Mouse (Mus musculus) spleen, adult 2 months (tissue): ENCODE results near the gene AC124502.3. TPM values are rescaled to one million over a fixed set of nuclear protein-coding genes. Genes with fewer than 3 reads are reported as not detected.
"Not testable (repeated sequence)": the region's sequence is repeated elsewhere in the genome, so short reads cannot be mapped to it uniquely, and the experiment has no call there.

Experiments used
- DNase-seq, 2 experiments: peaks; one replicate each; pipeline versions ENCODE4 v3.0.0 to v3.0.0-alpha.2; 2012 to 2021; ENCODE audit warnings: low spot score in 2 of 2, low read depth in 1 of 2
- H3K27ac ChIP-seq: fragments of 200-500 bp; 2 replicates; pipeline ENCODE4 v1.5.1; 2012; ENCODE audit warnings: low read length, inconsistent platforms; ENCODE audit not compliant: insufficient read depth
- H3K27me3 ChIP-seq: fragments of 200-500 bp; 2 replicates; pipeline ENCODE4 v1.6.1; 2012; ENCODE audit warnings: mild to moderate bottlenecking, moderate library complexity, low read length, inconsistent platforms; ENCODE audit not compliant: control insufficient read depth, insufficient read depth
- H3K36me3 ChIP-seq: fragments of 200-500 bp; 2 replicates; pipeline ENCODE4 v1.6.1; 2012; ENCODE audit warnings: mild to moderate bottlenecking, low read length, inconsistent platforms; ENCODE audit not compliant: control insufficient read depth, insufficient read depth
- H3K4me1 ChIP-seq: fragments of 200-500 bp; 2 replicates; pipeline ENCODE4 v1.6.1; 2011; ENCODE audit warnings: inconsistent platforms; ENCODE audit not compliant: control insufficient read depth, insufficient read depth, insufficient read length
- H3K4me3 ChIP-seq: fragments of 200-500 bp; 2 replicates; pipeline ENCODE4 v1.5.1; 2011; ENCODE audit warnings: mild to moderate bottlenecking, inconsistent platforms; ENCODE audit not compliant: insufficient read depth, insufficient read length; ENCODE audit errors: extremely low read depth
- CTCF ChIP-seq: fragments of 200-500 bp; IDR thresholded peaks from 2 replicates; pipeline ENCODE4 v1.5.1; 2011; ENCODE audit warnings: mild to moderate bottlenecking, inconsistent platforms; ENCODE audit not compliant: insufficient read depth, insufficient read length, insufficient replicate concordance; ENCODE audit errors: extremely low read depth
- POLR2A ChIP-seq: fragments of 200-500 bp; IDR thresholded peaks from 2 replicates; pipeline ENCODE4 v1.6.1; 2011; ENCODE audit warnings: low read depth, low read length, inconsistent platforms
- WGBS: fragments of 180-500 bp; shearing (Covaris S2); methylation state at CpG from one replicate; pipeline ENCODE4 v1.1.7; 2018; 5-methylcytosine and 5-hydroxymethylcytosine counted together
- polyA plus RNA-seq: library from polyadenylated mRNA; depleted of rRNA; stranded (reverse); fragments of >200 nt; gene quantifications from 2 replicates; pipeline ENCODE4 v1.2.3, GENCODE M21; 2012

AC124502.3 gene
- polyA plus RNA-seq, 1 experiment, result 0.79 TPM

DNA sequence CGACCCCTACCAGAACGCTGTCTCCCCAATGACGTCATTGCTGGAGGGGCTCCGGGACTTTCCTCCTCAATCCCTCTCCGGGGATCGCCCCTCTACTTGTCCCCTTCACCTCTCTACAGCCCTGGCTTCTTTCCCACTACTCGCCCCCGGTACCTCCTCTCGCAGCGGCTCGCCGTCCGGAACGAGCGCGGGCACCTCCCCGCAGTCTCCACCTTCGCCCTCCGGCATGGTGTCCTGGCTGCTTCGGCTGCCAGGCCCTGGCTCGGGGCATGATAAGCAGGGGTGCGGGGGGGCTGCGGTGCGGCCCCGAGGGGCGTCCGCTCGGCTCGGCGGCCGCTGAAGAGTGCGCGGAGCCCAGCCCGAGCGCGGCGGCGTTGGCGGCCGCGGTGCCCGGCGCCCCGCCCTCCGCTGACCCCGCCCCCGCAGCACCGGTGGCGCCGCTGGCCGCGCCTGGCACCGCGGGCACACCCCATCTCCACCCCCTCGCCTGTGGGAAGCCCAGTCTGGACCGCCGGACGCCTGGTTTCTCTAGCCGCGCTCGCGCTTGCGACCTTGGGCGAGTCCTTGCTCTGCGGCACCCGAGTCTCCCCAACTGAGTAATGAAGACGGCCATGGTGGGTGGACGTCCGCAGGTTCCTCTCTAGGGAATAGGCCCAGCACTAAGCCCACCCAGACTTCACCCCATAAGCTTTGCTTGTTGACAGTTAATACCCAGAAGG lies 46.6 kb downstream of the AC124502.3 start, which contains the start of gene Tmem151a:
Gene Tmem151a, minus strand, starts transcription at position 387 of the 719 bp plus-strand sequence.
- Histone ChIP-seq H3K4me3 (peak within 1 kb of the TSS; percentile 38; the same call in 1 of the 2 replicates), H3K36me3 (no peaks in the 10 kb centered on the region), H3K27ac (no peak within 1 kb of the TSS), H3K27me3 (peaks cover 12% of the 10 kb centered on the region), H3K4me1 (peaks cover 10% of the 10 kb centered on the region)
- WGBS, result 1% methylated on average over 67 of the region's 69 CpGs
- DNase-seq, result no peak
- TF ChIP-seq CTCF (no peak), POLR2A (no peak)

DNA sequence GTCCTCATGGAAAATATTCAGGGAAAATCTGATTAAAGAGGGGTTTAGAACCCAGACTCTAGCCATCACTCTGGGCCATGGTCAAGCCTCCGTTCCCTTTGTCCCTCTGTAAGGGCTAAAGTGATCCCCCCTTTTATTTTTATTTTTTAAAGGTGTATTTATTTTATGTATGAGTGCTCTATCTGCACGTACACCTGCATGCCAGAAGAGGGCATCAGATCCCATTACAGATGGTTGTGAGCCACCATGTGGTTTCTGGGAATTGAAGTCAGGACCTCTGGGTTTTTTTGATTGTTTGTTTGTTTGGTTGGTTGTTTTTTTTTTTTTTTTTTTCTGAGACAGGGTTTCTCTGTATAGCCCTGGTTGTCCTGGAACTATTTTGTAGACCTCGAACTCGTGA lies 47.8 kb downstream of the AC124502.3 start:
- H3K4me3 ChIP-seq, DNase-seq, H3K27ac ChIP-seq, H3K36me3 ChIP-seq, H3K4me1 ChIP-seq: not testable (repeated sequence)
- peaks cover 12% of the 10 kb centered on the region for H3K27me3 ChIP-seq
- WGBS, result 53% methylated on average over 4 of the region's 4 CpGs

DNA sequence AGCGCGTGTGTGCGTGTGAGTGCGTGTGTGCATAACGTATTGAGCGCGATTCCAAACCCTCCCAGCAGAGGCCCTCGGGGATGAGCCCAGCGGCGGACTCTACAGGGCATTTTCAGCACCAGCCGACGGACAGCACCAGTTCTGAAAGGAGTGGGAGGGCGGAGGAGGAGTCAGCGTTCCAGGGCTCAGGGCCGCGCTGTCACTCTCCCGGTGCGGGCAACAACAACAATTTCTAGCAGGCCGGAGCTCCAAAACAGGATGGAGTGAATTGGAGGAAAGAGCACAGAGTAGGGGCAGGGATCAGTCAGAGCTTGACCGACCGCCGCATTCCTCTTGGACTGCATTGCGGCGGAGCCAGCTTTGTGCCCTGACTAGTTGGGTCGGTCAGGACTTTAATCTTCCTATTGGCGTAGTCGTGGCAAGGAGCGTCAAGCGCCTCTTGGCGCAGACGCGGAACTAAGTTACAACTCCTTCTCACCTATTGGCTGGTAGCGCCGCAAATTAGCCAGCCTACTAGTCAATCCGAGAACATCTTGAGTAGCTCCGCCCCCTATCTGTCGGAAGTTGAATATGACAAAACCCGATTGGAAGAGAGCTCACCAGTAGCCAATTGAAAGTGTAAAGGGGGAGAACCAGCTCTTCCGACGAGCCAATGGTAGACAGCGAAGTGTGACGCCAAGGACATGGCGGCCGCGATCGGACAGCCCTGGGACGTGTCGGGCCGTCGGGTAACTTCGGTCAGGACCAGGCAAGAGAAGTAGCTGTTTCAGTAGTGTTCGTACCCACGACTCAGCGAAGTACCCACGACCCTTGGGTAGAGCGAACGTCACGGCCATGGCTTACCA lies 49.4 kb downstream of the AC124502.3 start, which contains the start of gene Yif1a:
Gene Yif1a, plus strand, starts transcription at position 655 of the 845 bp plus-strand sequence.
- under 1% methylated on average over 58 of the region's 58 CpGs for WGBS
- peaks cover 7% of the 10 kb centered on the region for H3K36me3 ChIP-seq
- H3K4me1 ChIP-seq, result peaks cover 10% of the 10 kb centered on the region
- peak within 1 kb of the TSS; percentile 72 for H3K27ac ChIP-seq
- peaks cover 10% of the 10 kb centered on the region for H3K27me3 ChIP-seq
- peak; percentile 90 to 99 for DNase-seq
- H3K4me3 ChIP-seq, result peak within 1 kb of the TSS; percentile 89
- TF ChIP-seq POLR2A, result peak; percentile 65; the same call in 1 of the 2 replicates
- no peak for TF ChIP-seq CTCF

DNA sequence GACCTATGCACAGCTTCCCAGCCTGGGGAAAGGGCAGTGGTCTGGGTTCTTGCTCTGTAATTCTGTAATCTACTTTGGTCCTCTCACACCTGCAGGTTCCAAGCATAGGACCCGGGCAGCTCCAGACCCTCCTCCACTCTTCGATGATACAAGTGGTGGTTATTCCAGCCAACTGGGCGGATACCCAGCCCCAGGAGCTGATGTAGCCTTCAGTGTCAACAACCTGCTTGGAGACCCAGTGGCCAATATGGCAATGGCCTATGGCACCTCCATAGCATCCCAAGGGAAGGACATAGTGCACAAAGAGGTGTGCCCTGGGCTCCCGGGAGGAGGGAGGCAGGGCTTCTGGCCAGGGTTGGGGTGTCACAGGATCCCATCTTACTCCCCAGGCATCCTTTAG lies 50.6 kb downstream of the AC124502.3 start:
- Histone ChIP-seq H3K4me1 (peaks cover 10% of the 10 kb centered on the region), H3K27me3 (peaks cover 10% of the 10 kb centered on the region), H3K27ac (no peak overlapping the region), H3K4me3 (no peak overlapping the region), H3K36me3 (peaks cover 7% of the 10 kb centered on the region)
- DNase-seq, result no peak
- 92% methylated on average over 4 of the region's 4 CpGs for WGBS
- TF ChIP-seq CTCF, result no peak

DNA sequence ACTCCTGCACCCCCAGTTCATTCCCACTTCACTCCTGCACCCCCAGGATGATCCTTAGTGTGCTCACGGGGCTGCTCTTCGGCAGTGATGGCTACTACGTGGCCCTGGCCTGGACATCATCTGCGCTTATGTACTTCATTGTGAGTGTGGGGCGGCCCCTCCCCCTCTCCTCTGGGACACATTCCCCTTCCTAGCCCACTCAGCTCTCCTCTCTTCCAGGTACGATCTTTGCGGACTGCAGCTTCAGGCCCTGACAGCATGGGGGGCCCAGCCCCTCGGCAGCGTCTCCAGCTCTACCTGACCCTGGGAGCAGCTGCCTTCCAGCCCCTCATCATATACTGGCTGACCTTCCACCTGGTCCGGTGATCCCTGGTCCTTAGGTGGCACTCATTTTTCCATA lies 53.4 kb downstream of the AC124502.3 start:
- Histone ChIP-seq H3K36me3 (peaks cover 7% of the 10 kb centered on the region), H3K4me1 (peaks cover 4% of the 10 kb centered on the region; the same call in 1 of the 2 replicates), H3K27me3 (no peaks in the 10 kb centered on the region), H3K27ac (no peak overlapping the region), H3K4me3 (no peak overlapping the region)
- 96% methylated on average over 10 of the region's 10 CpGs for WGBS
- no peak for DNase-seq
- no peak for TF ChIP-seq CTCF
- no peak for TF ChIP-seq POLR2A

DNA sequence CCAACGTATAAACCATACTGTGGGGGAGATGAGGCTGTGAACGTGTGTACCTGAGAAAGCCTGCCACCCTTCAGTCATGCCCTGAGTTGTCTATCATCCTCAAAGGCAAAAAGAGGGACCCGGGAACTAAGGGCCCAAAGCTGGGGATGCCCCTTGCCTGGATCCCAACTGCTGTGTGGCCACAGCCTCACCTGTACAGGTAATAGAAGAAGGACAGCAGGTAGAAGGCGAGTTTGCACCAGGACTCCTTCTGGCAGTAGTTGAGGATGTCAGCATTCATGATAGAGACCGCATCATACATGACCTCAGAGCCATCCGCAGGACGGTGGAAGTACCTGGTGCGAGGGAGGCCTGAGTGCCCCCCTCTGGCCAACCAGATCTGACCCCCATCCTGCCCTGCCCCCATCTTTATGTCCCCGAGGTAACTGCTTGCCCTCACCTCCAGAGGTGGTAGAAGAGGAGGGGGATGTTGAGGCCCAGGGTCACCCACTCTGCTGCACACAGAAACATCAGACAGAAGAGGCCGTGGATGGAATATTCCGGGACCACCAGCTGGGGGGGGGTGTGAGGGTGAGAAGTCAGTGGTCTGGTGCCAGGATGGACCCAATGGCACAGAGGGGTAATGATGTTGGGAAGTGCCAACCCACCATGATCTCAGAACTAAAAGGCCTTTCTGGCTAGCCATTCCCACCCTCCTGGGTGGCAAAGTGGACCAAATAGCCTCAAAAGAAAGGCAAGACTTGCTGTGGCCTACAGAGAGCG lies 55.0 kb downstream of the AC124502.3 start:
- DNase-seq, result no peak
- WGBS, result 79% methylated on average over 12 of the region's 12 CpGs

More for the DNA sequence above, 55.0 kb downstream of the AC124502.3 start:
- H3K36me3 ChIP-seq, result peaks cover 7% of the 10 kb centered on the region
- H3K27ac ChIP-seq, result no peak overlapping the region
- TF ChIP-seq POLR2A (no peak), CTCF (no peak)
- peaks cover 4% of the 10 kb centered on the region for H3K27me3 ChIP-seq
- peaks cover 7% of the 10 kb centered on the region for H3K4me1 ChIP-seq
- no peak overlapping the region for H3K4me3 ChIP-seq
